Mouse (Mus musculus): ENCODE results near the gene Gm27021.

Gm27021 gene

DNA sequence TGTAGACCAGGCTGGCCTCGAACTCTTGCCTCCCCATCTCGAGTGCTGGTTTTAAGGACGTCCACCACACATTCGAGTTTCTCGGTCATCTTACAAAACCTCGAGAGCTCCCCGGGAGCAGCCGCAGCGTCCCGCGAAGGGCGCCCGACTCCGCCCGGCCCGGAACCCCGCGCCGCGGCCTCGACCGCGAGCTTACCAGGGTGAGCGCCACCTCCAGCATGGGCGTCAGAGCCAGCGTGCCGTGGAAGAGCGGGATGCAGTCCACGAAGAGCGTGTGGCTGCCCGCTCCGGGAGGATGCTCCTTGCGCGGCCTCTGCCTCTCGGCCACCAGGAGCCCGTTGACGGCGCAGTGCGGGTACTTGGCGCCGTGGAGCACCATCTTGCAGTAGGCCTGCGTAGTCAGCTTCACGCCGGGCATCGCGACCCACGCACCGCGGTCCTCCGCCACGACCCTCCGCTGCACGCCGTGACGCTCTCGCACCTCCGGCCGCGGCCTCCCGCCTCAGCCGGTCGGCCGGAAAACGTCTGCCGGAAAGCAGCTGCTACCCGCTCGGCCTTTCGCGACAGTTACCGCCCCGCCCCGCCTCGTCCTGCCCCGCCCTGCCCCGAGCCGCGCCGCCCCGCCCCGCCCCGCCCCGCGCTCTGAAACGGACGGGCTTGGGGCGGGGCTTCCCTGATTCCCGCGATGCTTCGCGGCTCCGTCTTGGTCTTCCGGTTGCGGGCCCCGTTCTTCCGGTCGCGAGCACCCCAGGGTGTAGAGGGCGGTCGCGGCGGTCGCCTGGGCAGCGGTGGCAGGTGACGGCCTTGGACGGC is at the start of gene Gm27021, which contains the start of gene Cox4i1:
Gm27021 (minus strand) TSS at position 519 of the 813 bp plus-strand sequence.
Cox4i1 (plus strand) TSS at position 662 of the 813 bp plus-strand sequence.
- DNase-seq (ENCODE audit: low read depth, low spot score), result peak; percentile 77

DNA sequence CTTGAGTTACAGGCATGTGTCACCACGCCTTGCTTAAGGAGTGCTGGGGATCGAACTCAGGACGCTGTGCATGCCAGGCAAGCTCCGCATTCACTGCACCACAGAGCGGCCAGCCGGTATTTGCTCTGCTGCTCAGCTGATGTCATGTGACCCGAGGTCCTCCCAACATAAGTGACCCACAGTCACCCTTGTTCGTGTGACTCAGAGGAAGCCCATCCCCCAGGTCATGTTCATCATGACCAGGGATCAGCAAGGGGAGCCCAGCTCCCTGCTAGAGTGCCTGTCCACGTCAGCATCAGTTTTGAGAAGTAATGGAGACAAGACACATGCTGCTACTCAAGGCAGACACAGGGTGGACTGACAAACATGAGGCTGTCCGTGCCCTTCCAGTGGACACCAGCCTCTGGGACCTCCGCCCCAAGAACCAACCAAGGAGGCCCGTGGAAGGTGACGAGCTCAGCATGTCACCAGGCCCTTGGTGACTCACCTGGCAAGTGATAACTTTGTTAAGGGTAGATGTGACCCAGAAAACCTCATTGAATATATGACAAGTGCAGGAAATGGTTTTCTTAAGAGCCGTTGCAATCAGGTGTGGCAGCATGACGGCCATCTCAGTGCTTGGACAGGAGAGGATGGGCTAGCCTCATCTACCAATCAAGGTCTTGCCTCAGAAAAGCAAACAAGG is 48.3 kb upstream of the Gm27021 start:
- no peak for DNase-seq (ENCODE audit: low read depth, low spot score)

DNA sequence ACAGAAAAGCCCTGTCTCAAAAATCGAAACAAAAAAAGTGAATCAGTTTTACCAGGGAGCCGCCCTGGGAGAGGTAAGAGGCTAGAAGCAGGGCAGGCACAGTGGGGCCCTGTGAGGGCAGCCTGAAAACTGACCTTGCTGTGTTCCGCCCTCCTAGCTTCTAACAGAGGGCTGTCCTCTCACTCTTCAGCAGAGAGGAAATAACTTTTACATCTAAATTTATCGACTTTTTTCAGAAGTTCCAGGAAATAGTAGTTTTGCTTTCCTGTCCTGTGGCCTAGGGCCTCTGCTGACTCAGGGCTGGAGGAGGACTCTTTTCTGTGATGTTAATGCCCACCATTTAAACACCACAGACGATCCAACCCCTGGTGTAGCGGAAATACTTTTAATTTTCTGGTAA is 47.3 kb upstream of the Gm27021 start:
- no peak for DNase-seq (ENCODE audit: low read depth, low spot score)

DNA sequence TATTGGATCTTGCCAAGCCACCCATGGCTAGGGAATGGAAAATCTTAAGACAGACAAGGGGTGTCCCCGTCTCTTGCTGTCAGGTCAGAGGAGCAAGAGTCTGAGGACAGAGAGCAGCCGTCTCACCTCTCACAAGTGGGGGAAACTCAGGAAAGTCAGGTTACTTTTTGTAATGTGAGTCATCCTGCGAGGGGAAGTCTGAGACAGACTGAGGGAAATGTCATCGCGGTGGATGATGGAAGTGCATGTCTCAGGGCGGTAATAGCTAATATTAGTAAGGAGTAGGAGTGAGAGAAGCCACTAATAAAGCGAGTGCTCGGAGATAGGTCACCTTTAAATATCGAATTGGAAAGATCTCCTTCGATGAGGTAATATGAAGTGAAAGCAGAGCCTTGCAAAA is 41.3 kb upstream of the Gm27021 start:
- no peak for DNase-seq (ENCODE audit: low read depth, low spot score)

DNA sequence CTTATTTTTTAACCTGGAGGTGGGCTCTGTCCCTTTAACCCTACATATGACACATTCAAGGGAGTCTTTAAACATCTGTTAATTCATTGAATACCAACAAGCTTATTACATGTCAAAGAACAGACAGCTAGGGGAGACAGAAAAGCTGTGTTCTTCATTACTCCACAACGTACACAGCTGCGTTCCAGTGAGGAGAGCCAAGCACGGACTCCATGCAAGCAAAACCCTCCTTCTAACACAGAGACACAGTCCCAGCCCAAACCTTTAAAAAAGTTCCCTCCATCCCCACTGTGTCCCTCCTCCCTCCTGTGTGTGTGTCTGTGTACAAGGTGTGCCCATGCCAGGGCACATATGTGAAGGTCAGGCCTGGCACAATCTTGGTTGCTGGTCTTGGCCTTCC is 38.3 kb upstream of the Gm27021 start:
- DNase-seq (ENCODE audit: low read depth, low spot score), result no peak

DNA sequence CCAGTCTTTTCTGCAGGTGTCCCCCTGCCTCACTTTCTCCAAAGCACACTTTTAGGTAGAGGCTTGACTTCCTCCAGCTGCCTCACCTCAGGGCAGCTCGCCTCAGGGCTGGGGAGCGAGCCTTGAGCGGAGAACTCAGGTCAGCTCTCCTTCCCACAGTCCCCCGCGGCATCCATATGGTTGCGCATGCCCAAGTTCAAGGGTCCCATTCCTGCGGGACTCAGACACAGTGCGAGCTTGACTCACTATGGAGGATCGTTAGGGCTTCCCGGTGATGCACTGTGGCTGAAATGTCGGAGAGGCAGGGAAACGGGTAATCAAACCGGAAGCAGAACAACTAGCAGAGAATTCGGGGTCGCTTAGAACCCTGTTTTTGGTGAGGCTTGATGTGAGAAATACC is 37.3 kb upstream of the Gm27021 start:
- DNase-seq (ENCODE audit: low read depth, low spot score), result no peak

DNA sequence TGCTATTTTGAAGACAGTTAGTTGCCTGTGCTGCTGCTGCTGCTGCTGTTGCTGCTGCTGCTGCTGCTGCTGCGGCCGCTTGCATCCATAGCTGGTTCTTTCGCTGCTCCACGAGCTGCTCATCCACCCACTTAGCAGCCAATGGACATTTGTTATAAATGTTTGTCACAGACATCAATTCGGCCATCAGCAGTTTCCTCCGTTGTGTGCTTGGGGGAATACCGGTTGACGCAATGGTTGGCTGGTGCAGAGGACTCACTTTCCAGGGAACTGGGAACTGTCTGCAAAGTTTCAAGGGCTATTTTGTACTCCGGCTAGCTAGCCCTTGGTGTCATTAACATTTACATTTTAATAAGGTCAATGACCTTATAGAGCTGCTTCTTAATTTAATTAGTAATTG is 36.3 kb upstream of the Gm27021 start:
- DNase-seq (ENCODE audit: low read depth, low spot score), result no peak

DNA sequence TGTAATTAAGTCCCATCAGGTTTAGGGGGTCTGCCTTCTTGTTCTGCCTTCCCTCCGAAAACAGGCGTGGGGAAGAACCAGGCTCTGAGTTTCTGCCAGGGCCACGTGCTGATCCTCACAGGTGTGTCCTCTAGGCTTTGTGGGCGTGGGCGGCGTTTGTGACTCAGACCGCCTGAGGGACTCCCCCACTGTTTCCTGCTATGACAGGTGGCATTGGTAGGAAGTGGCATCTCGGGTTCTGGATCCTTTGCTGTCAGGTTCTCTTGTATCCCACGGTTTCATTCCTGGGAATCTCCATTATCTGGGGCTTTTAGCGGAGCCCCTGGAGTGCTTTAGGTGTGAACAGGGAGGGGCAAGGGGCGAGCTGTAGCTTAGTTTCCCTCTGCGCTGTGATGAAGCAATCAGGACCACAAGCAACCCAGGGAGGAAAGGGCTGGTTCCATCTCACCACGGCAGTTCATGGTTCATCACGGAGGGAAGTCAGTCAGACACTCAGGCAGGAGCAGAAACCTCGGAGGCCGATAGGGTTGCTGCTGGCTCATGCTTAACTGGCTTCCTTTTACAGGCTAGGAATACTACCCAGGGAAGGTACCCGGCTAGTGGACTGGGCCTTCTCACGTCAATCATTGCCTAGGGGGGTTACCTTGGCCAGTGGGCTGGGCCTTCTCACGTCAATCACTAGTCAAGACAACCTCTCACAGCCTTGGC is 34.0 kb upstream of the Gm27021 start:
- no peak for DNase-seq (ENCODE audit: low read depth, low spot score)

DNA sequence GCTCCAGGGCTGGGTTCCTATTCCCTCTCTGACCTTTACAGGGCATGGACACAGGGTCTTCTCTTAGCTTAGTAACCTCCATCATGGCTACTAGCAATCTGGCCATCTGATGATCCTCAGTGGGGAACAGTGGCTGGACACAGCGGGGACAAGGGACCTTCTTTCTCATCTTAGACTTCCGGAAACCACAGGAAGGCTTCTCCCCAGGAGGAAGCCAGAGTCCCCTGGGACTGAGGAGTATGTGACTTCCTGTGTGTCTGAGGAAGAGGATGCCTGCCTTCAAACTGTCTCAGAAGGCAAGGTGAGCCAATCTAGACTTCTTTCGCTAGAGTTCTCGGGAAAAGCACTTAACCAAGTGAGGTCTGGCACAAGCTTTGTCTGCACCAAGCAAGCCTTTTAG is 32.2 kb upstream of the Gm27021 start:
- DNase-seq (ENCODE audit: low read depth, low spot score), result no peak

DNA sequence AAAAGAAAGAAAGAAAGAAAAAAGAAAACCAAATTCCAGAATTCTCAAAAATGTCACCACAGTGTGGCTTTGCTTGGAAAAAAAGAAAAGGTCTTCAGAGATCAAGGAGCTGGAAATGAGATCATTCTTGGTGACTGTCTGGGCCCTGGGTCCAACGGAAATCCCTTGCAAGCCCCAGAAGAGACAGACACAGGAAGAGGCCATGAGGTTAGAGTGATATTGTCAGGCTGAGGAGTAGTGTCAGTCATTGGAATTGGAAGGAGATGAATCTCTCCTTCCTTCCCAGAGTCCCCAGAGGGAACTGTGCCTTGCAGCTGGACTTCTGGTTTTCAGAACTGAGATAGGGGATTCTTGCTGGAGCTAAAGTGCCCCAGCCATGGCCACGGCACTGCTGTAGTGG is 31.7 kb upstream of the Gm27021 start:
- DNase-seq (ENCODE audit: low read depth, low spot score), result no peak

DNA sequence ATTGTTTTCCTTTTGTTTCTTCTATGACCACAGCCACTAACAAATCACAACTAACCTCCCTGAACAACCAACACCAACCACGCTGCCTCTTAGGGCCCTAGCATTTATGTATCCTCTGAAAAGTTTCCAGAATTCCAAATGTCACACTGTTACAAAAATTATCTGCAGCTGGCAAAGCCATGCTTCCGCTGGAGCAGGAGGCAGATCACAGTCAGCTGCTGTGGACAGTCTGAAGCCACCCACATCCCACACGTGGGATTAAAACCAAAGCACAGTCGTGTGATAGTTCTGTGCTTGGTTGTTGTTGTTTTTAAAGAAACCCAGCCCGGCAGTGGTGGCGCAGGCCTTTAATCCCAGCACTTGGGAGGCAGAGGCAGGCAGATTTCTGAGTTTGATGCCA is 31.2 kb upstream of the Gm27021 start:
- no peak for DNase-seq (ENCODE audit: low read depth, low spot score)

DNA sequence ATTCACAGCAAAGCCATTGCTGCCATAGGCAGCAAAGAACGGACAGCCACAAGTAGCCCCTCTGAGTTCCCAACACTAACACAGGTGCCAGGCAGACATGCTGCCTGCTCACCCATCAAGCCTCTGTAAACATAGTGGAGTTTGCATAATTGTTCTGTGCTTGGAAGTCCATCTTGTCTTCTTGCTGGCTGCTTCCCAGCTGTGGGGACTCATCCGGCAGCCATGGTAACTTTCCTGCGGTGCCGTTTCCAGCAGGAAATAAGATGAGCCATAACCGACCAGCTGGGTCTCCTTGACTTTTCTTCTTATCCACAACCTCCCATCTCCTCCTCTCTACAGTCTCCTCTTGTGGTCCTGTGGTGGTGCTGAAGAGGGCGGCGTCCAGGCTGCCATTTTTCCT is 30.5 kb upstream of the Gm27021 start:
- DNase-seq (ENCODE audit: low read depth, low spot score), result no peak

DNA sequence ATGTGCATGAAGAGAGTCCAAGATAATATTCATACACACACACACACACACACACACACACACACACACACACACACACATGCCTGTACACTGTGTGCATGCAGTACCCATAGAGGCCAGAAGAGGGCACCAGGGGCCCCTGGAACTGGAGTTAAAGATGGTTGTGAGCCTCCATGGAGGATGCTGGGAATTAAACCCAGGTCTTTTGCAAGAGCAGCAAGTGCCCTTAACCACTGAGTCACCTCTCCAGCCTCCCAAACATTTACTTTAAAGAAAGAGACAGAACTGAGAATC is 30.0 kb upstream of the Gm27021 start:
- DNase-seq (ENCODE audit: low read depth, low spot score), result no peak

DNA sequence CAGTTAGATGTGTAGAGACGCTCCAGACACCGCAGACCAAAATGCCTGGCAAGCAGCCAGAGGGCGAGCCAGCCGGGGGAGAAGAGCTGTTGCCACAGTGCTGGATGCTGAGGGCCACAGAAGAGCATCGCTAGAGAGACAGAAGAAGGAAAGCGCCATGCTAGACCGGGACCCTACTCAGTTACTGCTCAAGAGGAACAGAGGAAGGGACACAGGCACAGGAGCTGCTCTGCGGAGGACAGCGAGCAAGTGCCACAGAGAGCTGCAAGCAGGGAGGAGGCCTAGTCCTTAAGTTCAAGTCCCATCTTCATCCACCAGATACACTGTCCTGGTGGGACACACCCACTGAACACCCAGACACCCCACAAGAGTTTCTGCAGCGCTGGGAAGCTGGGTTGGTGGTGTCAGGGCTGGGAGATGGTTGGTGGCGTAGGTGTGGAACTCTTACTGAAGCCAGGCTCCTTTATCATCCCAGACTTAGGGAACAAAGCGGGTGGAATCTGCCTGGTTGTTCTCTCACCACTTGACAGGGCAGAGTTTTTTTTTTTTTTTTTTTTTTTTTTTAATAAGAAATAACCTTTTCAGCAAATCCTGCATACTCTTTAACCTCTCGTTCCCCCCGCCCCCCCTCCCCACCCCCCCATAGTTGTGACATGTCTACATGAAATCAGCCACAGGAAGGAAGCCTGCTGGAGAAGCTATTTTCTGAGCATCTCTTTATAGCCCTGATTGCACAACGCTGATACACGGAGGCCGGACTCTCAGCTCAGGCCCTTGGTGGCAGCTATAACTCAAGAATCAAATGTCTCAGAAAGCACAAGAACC is 29.5 kb upstream of the Gm27021 start:
- no peak for DNase-seq (ENCODE audit: low read depth, low spot score)

DNA sequence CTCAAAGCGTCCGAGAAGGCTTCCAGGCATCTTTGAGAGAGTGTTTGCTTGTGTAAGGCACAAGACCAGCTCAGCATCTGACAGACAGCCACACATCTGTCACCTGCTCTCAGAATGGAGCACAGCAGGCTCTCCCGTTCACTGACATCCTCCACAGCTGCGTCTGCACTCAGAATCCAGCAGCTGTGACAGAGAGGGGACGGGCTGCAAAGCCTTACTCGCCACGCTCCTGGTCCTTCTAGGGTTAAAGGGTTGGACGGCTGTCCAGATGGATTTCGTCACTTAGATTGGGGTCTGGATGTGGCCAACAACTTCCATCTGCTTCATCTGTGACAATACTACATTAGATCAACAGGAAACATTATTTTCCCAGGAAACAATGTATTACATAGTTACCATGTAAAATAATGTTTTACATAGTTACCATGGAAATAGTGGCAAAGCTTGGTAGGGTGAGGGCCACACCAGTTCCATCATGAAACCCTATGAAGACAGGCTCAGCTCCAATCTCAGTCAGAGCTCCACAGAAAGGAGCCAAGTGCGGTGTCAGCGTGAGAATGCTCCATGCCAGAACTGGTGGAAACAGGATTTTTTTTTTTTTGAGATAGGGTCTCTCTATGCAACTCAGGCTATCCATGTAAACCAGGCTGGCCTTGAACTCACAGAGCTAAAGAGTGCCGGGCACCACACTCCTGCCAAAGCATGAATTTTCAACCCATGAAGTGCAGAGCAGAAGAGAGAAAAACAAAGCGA is 28.7 kb upstream of the Gm27021 start:
- DNase-seq (ENCODE audit: low read depth, low spot score), result no peak

DNA sequence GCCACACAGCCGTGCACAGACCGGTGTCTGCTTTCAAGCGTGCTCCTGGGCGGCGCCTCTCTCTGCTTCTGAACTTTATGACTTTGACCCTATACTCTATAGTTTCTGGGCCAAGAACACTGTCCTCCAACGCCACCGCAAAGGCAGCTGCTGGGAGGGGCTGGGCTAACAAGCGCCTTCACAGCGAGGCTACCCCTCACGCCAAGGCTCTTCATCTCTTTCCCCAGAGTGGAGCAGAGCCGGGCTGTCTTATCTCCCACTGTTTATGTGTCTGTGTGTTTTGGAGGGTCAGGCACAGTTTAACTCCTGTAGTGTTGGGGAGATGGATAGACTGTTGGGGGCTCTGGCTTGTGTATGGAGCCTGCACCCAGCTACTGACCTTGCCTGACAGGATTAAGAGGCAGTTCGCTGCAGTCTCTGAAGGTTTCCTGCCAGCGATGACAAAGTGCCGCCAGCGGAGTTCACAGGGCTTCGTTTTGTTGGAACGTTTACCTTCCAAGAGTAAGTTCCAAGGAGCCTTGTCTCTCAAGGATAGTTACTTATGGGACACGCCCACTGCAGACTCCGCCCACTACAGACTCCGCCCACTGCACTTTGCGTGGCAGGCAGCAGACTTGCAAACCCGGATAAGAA is 26.1 kb upstream of the Gm27021 start:
- DNase-seq (ENCODE audit: low read depth, low spot score), result peak; percentile 65

DNA sequence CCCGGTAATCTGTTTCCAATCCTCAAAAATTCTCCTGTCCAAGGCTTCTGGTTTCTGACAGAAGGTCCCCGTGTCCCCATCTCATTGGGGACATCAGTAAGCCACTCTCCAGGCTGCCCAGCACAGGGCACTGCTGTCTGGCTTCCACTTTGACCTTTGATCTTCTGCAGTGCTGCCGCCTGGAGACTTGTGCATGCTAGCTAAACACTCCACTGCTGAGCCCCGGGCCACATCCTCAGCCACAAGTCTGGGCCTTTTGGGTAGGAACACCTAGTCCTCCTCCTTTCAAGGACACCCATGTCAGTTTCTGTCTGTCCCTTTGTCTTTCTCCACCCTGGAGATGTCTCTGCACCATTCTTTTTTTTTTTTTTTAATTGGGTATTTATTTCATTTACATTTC is 25.1 kb upstream of the Gm27021 start:
- no peak for DNase-seq (ENCODE audit: low read depth, low spot score)

DNA sequence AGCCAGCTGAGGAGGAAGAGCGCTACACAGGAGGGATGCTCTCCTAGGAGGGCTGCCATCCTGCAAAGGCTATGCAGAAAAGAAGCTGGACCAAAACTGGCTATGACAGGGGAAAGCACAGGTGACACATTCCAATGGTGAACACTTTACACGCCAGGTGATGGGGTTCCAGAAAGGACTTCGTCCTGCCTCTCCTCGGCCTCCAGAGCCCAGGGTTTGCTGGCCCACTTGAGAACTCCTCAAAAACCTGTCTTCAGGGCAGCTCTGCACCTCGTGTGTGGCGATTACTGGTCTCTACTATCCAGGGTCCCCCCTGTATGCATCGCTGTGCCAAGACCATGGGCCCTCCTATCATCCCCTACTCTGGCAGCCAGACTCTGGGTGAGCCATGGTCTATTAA is 20.6 kb upstream of the Gm27021 start:
- no peak for DNase-seq (ENCODE audit: low read depth, low spot score)

DNA sequence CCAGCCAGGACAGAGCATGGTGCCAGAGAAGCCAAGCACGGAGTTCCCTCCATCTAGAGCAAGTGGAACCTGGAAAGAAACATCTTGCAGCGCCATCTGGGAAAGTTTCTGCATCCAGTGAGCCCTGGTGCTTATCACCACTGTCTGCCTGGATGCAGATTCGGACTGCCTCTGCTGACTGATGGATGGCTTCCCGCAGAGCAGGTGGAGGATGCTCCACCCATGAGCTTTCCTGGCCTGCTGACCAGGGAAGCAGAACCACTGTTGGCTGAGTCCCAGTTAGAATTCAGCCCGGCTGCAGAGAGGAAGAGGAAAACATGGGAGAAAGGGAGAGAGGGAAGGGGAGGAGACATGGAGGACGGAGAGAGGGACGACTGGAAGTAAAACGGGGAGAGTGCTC is 19.9 kb upstream of the Gm27021 start:
- no peak for DNase-seq (ENCODE audit: low read depth, low spot score)

DNA sequence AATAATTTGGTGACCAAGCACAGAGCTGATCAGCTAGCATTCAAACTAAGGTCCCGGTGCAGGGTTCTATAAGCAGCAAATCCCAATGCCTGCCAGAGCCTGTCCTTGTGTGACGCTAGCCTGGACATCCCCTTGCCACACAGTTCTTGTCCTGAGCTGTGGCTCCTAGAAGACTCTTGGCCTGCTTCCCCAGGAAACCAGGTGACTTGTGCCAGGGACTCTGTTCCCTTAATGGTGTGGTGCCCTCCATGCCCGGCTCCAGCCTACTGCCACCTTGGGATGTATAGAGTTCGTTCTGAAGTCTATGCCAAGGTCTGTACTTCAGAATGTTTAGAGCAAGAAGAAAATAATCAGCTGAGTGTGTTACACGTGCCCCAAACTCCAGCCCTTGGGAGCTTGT is 18.7 kb upstream of the Gm27021 start:
- DNase-seq (ENCODE audit: low read depth, low spot score), result no peak

DNA sequence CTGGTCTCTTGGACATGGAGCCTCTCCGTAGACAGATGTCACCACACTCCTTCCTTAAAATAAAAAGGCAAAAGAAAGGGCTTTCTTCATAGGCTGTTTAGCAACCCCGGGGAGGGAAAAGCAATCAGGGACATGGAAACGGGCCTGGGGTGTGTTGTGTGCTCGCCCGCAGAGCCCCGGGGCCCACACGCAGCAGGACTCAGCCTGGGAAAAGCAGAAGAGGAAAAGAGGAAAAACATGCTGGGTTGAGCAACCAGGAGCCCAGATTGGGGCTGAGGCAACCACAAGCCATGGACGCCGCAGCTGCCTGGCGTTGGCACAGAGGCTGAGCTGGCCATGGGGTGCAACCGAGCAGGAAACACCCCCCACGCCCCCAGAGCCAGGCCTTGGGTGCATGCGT is 18.2 kb upstream of the Gm27021 start:
- DNase-seq (ENCODE audit: low read depth, low spot score), result no peak
